Mouse (Mus musculus) retina, adult 2 months (tissue): ENCODE data around the gene Cdh13.

Experiments
- DNase-seq: peaks from one replicate; pipeline ENCODE4 v3.0.0-alpha.2; 2012; ENCODE audit warnings: low read depth, low spot score

The Cdh13 gene

DNA sequence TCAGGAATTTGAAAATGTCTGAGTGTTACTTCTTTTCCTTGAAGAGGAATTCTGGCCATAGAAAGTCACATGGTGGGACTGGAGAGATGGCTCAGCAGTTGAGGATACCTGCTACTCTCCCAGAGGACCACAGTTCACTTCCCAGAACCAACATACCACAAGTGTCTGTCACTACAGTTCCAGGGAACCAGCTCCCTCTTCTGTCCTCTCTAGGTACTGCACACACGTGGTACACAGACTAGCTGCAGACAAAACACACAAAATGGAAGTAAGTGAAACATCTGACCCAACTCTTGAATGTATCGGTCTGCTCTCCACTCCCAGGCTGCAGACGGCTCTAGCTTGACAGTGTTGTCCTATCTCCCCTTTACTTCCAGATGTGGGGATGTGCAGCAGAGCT is 633.0 kb downstream of the Cdh13 start:
- DNase-seq, result no peak

DNA sequence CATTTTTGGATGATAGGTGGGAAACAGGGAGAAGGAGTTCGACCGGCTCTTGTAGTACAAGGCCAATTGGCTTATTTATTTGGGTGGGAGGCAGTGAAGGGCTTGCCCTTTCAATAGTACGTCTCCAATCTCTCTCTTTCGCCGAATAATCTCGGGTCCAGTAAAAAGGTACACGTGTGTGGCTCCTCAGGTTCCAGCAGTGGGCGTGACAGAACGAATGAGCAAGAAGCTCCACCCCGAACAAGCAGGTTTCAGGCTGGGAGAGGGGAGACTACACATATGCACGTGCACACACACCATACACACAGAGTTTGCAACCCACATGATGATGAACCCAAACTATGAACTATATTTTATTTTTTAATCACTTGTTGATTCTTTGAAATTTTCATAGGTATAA is 653.9 kb downstream of the Cdh13 start:
- DNase-seq, result no peak

DNA sequence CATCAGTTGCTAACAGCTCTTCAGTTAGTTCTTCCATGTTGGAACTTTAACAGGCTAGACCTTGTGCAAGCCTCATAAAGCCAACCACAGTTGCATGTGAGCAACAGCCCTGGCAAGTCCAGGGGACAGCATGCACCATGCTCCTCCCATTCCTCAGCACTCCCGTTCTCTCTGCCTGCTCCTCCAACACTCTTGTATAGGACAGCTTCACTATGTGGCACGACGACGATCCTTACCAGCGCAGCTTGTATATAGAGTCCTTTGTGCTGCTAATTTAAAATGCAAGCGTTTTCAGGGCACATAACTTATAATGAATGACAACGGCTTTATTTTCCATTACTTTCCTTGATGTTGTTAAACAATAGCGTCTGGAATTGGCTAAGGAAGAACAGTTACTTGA is 654.5 kb downstream of the Cdh13 start:
- no peak for DNase-seq

DNA sequence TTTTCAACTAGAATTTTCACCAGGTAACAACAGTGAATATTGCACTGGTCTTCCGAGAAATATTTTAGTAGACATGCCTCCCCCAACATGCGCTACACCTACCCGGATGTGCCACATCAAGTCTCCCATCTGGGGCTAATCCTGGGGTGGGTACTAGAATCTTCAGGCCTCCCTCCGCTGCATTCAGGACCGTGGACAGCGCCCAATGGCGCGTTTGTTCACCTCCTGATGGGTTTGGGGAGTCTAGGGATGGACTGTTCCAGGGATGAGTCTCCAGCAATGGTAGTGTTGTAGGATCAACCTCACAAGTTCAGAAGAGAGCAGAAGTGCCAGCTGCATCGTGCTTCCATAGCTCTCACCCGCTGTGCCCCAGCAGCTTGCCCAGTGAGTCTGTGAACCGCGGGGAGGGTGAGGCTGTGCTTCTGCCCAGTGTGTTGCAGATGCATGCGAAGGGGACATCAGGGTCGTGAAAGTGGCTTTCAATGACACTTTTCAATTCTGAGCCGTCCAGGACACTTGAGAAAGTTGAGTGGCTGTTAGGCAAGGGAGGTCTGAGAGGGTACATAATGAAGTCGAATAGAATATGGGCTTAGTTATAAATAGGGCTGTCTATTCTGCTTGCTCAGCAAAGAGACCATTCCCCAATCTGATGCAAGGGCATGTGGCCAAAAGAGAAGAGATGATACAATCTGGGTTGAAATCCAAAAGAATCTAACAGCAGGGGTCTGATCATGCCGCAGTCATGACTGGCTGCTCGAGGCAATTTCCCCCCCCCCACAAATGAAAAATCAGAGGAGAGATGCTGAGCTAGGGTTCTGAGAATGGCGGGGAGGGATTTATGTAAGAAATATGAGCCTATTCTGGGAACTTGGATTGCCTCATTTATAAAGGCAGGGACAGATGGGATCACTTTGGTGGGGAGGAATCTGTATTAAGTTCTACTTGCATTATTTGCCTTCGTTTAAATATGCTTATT is 668.5 kb downstream of the Cdh13 start:
- no peak for DNase-seq

DNA sequence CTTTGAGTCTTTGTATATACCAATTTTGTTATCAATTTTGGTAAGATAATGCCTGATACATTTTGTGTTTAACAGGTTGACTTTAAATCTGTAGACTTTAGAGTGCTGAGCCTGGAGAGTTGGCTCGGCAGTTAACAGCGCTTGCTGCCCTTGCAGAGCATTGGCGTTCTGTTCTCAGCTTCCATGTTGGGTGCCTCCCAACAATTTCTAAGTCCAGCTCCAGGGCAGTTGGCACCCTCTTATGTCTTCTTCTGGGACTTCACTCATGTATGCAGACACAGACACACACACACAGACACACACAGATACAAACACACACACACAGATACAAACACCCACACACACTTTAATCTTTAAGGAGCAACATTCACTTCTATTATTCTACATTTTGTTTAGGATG is 672.6 kb downstream of the Cdh13 start:
- DNase-seq, result no peak

DNA sequence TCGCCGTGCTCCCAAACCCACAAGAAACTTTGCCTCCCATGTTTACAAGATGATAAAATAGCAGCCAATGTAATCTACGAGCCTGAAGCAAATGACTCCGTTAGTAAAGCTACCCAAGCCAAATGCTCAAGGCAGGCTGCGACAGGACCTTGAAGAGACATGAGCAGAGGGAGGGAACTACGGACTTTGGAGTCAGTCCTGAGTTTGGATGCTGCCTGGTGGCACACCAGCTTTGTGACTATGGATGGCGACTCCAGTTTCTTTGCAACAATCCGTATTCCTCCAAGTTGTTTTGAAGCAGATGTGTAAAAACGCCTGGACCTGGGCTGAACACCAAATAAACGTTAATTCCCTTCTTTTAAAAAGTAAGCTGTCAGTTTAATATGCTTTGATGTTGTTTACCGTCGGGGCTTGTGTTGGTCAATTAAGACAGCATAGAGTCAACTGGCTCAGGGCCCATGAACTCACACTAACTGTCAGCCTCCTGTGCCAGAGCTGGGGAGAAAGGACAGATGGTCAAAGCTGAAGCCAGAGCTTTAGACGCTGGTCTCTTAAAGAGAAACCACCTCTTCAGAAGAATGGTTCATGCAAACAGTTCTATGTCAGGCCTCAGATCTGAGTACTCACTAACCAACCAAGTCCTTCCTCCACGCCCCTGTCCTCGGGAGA is 678.5 kb downstream of the Cdh13 start:
- no peak for DNase-seq

DNA sequence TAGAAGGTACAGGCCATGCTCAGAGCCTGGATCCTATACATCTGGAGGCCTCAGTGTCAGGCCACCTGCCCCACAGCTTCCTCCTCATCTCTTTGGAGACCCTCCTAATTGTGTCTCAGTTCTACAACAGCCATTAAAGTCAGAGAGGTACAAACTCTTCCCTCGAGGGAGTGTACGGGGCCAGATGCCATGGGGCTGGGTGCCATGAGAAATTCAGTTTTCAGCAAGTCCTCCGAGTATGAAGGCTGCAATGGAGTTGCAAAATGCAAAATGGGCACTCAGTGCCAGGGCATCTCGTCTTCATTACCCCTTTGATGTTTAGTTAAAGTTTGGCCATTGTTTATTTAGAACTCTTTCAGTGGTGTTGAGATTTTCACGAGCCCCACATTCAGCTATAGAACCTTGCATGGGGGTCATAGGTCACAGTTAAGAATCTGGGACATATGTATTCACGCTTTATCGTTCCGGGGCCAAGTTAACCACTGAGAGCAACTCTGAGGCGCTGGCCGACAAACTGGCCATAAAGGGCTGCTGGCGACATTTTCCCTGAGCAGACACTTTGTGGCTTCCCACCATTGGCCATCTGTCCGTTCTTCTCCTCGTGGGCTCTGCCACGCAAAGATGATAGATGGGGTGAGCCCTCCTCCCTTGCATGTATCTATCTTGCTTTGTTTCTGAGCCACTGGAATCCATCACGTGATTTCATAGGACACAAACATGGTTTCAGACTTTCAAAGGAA is 681.7 kb downstream of the Cdh13 start:
- DNase-seq, result no peak

DNA sequence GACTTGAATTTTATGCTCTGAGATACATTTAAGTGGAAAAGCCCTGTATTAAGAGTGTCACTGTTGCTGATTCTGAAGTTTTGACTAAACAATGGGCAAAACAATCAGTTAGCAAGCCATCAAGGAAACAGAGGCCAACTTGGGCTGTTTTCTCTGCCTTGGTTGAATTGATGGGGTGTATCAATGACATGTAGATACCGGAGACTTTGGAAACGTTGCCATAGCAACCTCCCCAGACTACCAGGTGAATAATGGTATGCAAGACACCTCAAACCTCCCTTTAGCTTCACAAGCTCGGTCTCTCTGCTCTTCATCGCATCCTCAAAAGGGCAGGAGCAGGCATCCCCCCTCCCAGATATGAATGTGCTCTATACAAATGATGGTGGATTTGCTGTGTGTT is 685.4 kb downstream of the Cdh13 start:
- DNase-seq, result no peak

DNA sequence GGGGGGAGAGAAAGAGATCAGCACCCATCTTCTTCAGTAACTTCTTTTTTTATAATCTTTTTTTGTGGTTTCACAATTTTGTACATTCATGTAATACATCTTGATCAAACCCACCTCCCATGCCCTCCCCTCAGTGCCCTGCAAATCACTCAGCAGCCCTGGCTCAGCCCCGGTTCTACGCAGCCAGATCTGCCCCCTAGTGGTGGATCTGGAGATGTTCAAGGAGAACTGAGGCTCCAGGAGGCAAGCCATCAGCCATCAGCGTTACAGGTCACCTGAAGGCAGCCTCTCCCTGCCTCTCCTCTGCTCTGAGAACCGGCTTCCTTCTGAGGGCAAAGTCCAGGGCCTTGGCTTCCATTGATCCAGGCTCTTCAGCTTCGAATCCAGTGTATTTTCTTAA is 696.3 kb downstream of the Cdh13 start:
- DNase-seq, result no peak

DNA sequence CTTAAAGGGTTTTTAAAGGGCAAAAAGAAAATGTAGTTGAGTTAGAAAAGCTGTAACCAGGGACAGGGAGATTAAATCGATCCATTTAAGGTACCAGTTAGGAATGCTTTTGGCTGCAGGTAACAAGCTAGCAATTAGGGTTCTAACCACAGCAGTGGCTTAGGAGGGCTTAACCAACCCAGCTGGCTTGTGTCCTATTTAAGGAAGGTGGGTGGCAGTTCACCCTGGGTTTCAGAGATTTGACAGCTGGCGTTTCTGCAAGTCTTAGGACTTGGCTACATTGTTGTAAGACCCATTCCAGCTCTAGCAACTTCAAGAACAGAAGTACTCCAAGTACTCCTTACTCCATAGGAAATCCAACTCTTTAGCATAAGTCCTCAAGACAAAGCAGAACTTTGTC is 700.2 kb downstream of the Cdh13 start:
- DNase-seq, result no peak

DNA sequence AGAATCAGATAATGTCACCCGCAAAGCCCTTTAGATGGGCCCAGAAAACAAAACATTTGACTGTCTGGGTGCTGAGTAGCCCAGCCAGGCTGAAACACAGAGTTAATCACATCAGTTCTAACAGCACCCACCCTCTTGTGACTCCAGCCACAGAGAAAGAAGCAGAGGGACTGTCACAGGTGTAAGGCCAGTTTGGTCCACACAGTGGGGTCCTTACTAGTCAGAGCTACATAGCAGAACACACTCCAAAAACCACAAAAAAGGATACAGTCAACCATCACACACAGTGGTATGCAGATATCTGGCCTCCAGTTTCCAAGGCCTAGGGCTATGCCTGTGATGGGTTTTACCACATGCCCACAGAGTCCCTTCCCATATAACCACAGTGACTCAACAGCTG is 703.3 kb downstream of the Cdh13 start:
- DNase-seq, result no peak

DNA sequence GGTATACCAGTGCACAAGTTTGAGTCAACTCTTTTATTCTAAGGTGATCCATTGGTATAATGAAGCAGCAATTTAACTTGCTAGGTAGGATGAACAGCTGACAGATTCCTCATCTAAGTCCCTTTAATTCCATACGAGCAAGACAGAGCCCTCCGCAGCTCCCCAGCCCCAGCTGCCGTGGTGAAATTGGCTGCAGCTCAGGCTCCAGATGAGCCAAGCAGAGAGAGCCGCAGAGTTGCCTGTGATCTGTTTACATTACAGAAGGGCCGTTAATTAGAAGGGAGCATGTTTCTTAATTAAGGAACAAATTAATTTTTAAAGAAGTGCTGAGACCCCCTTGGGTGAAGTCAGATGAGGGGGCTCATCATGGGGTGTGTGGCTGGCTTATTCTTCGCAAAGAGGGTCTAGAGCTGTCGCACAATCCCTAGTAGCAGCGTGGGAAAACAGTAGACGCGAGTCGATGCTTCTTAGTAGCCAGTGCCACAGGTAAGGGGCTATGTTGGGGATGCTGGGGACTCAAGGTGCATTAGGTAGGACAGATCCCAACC is 712.2 kb downstream of the Cdh13 start:
- DNase-seq, result no peak

DNA sequence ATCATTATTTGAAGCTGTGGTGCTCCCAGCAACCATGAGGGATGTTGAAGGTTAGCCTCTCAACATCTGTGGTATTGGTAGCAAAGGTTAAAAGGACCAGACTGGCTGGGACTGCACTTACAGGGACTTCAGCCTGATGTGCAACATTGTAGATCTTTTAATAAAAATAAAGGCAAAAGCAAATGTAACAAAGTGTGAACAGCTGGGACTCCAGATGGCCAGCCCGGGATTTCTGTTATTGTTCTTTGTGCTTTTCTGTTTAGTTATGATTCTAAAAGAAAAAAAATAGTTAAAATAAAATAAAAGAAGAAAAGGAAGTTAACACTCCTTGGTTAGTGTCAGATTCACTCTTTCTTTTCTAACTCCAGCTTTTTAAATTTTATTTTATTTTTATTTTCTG is 717.1 kb downstream of the Cdh13 start:
- no peak for DNase-seq

DNA sequence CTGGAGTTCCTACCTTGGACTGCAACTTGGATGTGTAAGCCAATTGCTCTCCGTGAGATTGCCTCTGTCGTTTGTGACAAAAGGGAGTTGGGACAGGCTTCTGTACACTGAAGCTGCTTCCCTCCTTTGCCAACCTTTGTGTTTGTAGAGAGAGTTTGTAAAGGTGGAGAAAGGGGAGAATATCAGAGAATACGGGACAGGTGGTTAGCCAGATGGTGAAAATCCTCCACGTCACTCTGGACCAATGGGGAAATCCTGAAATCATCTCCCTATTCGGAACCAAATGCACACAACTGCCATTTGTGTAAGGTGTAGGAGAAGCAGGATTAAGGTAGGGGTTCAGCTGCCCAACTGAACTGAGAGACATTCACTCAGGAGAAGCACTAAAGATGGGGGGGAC is 721.3 kb downstream of the Cdh13 start:
- DNase-seq, result no peak

DNA sequence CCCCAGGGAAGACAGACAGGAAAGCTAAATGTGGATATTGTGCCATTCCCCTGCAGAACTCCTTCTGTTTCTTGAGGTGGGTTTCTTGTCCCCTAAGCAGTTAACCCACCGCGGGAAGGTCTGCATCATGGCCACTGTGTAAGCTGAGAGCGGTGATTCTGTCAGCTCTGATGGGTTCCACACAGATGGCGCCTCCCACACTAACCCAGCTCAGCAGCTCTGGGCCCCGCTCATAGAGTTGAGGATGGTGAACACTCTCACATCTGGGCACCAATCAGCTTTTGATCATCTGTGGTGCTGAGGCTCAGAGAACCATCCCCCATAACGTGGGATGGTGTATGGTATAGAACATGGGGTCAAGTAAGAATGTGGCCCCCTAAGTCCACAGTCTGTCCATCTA is 735.1 kb downstream of the Cdh13 start:
- DNase-seq, result no peak

DNA sequence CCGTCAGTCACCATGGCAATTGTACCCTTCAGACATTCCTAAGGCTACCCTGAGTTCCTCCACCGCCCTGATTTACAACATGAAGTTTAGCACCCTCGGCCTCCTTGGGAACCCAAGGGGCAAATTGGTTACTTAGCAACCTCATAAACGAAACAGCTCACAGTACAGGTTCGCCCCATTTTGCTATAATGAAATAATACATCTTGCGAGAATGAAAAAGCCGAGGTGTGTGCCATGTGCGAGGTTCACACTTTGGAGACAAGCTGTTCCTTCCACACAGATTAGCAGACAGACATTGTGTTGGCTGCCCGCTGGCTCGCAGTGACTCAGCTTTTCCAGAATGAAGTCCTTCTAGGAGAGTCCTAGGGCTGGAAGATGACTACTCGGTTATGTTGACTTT is 737.2 kb downstream of the Cdh13 start:
- DNase-seq, result no peak

DNA sequence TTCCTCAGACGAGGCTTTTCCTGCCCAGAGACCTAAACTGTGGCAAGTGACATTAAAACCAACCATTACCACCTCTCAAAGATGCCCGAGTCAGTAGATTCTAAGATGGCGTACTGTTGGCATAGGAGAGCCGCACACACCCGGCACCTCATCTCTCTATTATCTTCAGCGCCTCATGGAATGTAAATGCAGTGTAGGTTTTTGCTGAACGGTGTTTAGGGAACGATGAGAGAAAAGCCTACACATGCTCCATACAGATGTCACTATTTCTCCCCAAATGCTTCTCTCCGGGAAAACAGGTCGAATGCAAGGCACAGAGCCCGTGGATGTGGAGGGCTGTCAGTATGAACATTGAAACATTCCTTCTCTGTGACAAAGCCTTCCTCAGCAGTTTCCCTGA is 737.9 kb downstream of the Cdh13 start:
- no peak for DNase-seq

DNA sequence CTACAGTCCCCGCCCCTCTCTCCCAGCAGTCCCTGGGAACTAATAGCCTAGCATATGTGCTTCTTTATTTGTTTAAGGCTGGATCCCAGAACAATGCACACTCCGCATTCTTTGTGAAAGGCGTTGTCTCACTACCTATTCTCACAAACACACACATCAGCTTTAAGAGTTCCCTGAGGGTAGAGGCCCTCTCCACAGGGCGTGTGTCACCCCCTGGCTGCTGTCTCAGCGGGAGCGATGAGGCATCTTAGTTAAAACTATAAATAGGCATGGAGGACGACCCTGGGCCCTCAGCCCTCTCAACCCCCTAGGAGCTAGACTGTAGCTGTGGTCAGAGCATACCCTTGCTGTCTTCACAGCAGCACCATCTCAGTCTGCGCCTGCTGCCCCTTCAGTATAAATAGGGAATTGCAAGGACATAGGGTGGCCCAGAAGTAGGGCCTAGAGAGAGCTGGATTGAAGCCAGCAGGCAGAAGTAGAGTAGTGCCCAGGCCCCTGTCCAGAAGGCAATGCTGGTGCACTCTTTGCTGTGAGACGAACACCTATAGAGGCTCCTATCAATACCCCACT is 738.9 kb downstream of the Cdh13 start:
- no peak for DNase-seq

DNA sequence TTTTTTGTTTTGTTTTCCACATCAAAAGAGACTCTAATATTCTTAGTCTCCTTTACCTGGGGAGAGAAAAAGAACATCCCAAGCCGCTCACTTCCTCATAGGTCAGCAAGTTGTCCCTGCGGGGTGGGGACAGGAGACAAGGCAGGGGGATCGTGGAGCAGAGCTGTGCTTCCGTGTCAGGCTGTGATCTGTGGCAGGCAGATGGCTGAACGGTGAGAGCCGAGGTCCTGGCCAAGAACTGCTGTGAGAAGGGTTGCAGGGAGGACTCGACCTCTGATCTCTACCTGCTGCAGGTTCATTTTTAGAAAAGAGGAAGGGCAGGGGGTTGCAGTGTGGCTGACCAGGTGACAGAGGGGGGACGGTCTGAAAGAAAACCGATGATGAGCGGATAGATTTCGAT is 749.9 kb downstream of the Cdh13 start:
- DNase-seq, result no peak

DNA sequence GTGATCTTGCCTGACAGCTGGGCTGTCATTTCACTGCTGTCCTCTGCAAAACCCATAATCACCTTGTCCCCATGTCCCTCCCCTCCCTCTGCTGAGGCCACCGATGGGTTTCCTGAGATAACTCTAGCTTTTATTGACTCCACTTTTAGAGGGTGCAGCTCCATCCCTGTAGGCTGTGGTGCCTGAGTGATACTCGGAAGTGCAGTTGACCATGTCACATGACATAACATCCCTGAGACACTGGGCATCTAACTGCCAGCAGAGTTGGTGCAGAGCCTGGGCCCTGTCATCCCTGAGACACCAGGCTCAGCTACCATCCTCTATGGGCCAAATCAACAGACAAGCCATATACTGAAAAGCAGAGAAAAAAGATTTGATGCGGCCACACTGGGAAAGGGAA is 750.5 kb downstream of the Cdh13 start:
- no peak for DNase-seq

DNA sequence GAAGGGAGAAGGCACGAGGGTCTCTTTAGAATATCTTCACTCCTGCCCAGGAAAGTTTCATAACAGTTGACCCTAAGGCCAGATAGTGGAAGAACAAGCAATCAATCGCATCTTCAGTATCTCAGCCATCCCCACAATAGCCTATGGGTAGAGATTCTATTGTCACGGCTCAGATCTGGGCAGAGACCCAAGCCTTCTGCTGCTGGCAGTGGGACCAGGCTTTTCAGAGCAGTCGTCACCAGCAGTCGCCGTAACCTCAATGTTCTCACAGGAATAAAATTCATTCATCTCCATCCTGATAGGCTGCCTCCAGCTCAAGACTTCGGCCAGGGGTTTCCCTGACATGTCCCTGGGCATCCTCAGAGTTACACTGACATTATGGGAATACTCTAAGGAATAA is 751.6 kb downstream of the Cdh13 start:
- DNase-seq, result no peak

DNA sequence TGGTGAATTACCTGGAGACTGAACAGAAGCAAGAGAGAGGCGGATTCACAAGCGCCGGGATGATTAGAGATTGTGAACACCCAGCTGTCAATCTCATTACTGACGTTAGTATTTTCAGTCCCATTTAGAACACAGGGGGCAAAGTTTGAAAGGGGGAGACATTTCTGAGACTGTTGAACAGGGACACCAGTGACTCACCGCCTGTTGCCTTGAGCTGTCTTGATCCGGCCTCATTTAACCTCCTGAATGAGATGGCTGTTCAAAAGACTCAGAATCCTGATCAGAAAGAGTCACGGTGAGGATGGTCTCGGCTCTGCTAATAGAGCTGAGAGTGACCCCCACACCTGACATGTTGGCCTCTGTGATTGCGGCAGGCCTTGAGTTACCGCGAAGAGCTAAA is 754.0 kb downstream of the Cdh13 start:
- no peak for DNase-seq
